Mouse (Mus musculus) liver, adult 2 months (tissue): ENCODE data around the gene Meis2.

Experiments
- CTCF ChIP-seq: fragments of 200-500 bp; IDR thresholded peaks from 2 replicates; pipeline ENCODE4 v1.5.1; 2011; ENCODE audit warnings: low read depth, low read length, control low read depth
- POLR2A ChIP-seq: fragments of 200-500 bp; IDR thresholded peaks from 2 replicates; pipeline ENCODE4 v1.6.1; 2011; ENCODE audit warnings: low read length, control low read depth; ENCODE audit not compliant: insufficient read depth; ENCODE audit errors: extremely low read depth

DNA sequence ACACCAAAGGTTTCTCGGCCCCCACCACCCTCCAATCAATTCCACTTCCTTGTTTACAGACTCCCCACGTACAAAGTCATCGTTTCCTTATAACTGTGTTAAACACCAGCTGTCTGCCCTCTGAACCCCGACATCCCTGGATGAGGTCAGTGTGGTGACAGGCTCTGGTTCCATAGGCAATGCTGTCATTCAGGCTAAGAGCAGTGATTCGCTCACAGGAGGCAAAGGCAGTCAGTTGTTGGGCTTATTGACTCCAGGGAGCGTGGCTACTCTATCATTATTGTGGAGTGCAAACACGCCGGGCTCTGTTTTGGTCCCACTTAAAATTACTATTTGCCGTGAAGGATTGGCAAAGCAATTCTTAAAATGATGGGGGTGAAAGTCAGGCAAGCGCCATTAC lies 182.1 kb downstream of the Meis2 start:
- no peak for TF ChIP-seq CTCF
- TF ChIP-seq POLR2A, result no peak
